Mouse (Mus musculus) layer of hippocampus, adult 2 months (tissue): ENCODE measurements around the gene Trim3. TPM values are rescaled to one million over a fixed set of nuclear protein-coding genes. Genes with fewer than 3 reads are reported as not detected.

Experiments
- DNase-seq, 2 experiments: peaks; one replicate each; pipeline ENCODE4 v3.0.0; 2022; ENCODE audit warnings: low spot score in 2 of 2
- H3K27ac ChIP-seq: fragments of 200-600 bp; 2 replicates; pipeline ENCODE4 v1.8.1; 2022
- H3K4me3 ChIP-seq: fragments of 200-600 bp; 2 replicates; pipeline ENCODE4 v1.8.1; 2022; ENCODE audit warnings: mild to moderate bottlenecking
- CTCF ChIP-seq: fragments of 200-600 bp; conservative IDR thresholded peaks from 2 replicates; pipeline ENCODE4 v1.8.1; 2022; ENCODE audit warnings: antibody characterized with exemption, mild to moderate bottlenecking, moderate library complexity
- long read RNA-seq, 2 experiments: library from polyadenylated mRNA; stranded (forward); transcript quantifications; one replicate each; pipeline ENCODE4 v2.0.0; 2021; ENCODE audit warnings: borderline mapping rate in 2 of 2
- total RNA-seq, 2 experiments: library from RNA; stranded (reverse); gene quantifications; 2 replicates each; pipeline ENCODE4 v1.2.3; 2021

Gene Trim3
- total RNA-seq = 100 to 1,000 TPM; 140 to 142 TPM
- long read RNA-seq, experiment 1, transcript Trim3-202 (12 exons, 2,841 nt) = major isoform, 50 of 114 reads
- long read RNA-seq, experiment 1, transcript Trim3-201 (12 exons, 3,016 nt) = minor isoform, 13 of 114 reads
- long read RNA-seq, experiment 1, partial matches to known transcripts = 20 of 114 reads
- long read RNA-seq, experiment 1, other reads (novel, unspliced or antisense) = 30 of 114 reads
- long read RNA-seq, experiment 2, transcript Trim3-201 (12 exons, 3,016 nt) = minor isoform, 11 of 134 reads
- long read RNA-seq, experiment 2, transcript Trim3-202 (12 exons, 2,841 nt) = major isoform, 62 of 134 reads
- long read RNA-seq, experiment 2, partial matches to known transcripts = 26 of 134 reads
- long read RNA-seq, experiment 2, other reads (novel, unspliced or antisense) = 31 of 134 reads

- Histone ChIP-seq H3K4me3 (peak within 1 kb of the TSS; percentile 89), H3K27ac (peak within 1 kb of the TSS; percentile 97)
- TF ChIP-seq CTCF = no peak
- peak; percentile 91 for DNase-seq
Observed at GRCm38 (mm10) chr7:105633127-105633800, at the start of gene Trim3. Gene Trim3 (minus strand): TSS chr7:105633571.

GRCm38 (mm10) chr7:105650639-105651435 lies 17.5 kb upstream of the Trim3 start, which contains the start of gene Dnhd1:
Gene Dnhd1 (plus strand): TSS chr7:105650827.
- no peak within 1 kb of the TSS; the same call in 1 of the 2 replicates for H3K27ac ChIP-seq
- peak; percentile 66 for TF ChIP-seq CTCF
- DNase-seq = peak in 1 of 2 experiments; percentile 55
- H3K4me3 ChIP-seq = peak within 1 kb of the TSS; percentile 41

GRCm38 (mm10) chr7:105641936-105642335 lies 8.6 kb upstream of the Trim3 start:
- Histone ChIP-seq H3K27ac (0 out of 2 replicates have a peak overlapping the region, but pooled peaks have one; percentile 95), H3K4me3 (peak overlapping the region; percentile 93)
- TF ChIP-seq CTCF = no peak
- no peak for DNase-seq

GRCm38 (mm10) chr7:105640894-105641255 lies 7.5 kb upstream of the Trim3 start:
- TF ChIP-seq CTCF = no peak
- no peak for DNase-seq
- Histone ChIP-seq H3K27ac (peak overlapping the region; percentile 95), H3K4me3 (peak overlapping the region; percentile 93)

- peak; percentile 98 to 99 for DNase-seq
- H3K27ac ChIP-seq = peak within 1 kb of the TSS; percentile 95
- peak within 1 kb of the TSS; percentile 93 for H3K4me3 ChIP-seq
- TF ChIP-seq CTCF = no peak
Observed at GRCm38 (mm10) chr7:105640233-105640893, 7.0 kb upstream of the Trim3 start, which contains the start of the genes Arfip2 and Gm45799. Gene Arfip2 (minus strand): TSS chr7:105640416. Gene Gm45799 (plus strand): TSS chr7:105640552.

GRCm38 (mm10) chr7:105639756-105640155 lies 6.4 kb upstream of the Trim3 start, which contains the start of gene Timm10b:
Gene Timm10b (plus strand): TSS chr7:105640056.
- DNase-seq = no peak
- peak within 1 kb of the TSS; percentile 93 for H3K4me3 ChIP-seq
- no peak for TF ChIP-seq CTCF
- H3K27ac ChIP-seq = peak within 1 kb of the TSS; percentile 95

GRCm38 (mm10) chr7:105639304-105639703 lies 5.9 kb upstream of the Trim3 start:
- no peak for TF ChIP-seq CTCF
- H3K27ac ChIP-seq = peak overlapping the region; percentile 95; the same call in 1 of the 2 replicates
- H3K4me3 ChIP-seq = peak overlapping the region; percentile 93
- no peak for DNase-seq

- TF ChIP-seq CTCF = no peak
- H3K27ac ChIP-seq = no peak overlapping the region
- no peak overlapping the region; the same call in 1 of the 2 replicates for H3K4me3 ChIP-seq
- DNase-seq = no peak
Observed at GRCm38 (mm10) chr7:105638776-105639175, 5.4 kb upstream of the Trim3 start.

- DNase-seq = no peak
- TF ChIP-seq CTCF = no peak
- H3K4me3 ChIP-seq = no peak overlapping the region
- H3K27ac ChIP-seq = peak overlapping the region; percentile 25; the same call in 1 of the 2 replicates
Observed at GRCm38 (mm10) chr7:105635726-105636125, 2.4 kb upstream of the Trim3 start.

GRCm38 (mm10) chr7:105634272-105634920 lies 1.0 kb upstream of the Trim3 start:
- Histone ChIP-seq H3K4me3 (peak overlapping the region; percentile 89), H3K27ac (peak overlapping the region; percentile 87)
- TF ChIP-seq CTCF = no peak
- no peak for DNase-seq

- Histone ChIP-seq H3K27ac (peak overlapping the region; percentile 87), H3K4me3 (peak overlapping the region; percentile 89)
- no peak for TF ChIP-seq CTCF
- no peak for DNase-seq
Observed at GRCm38 (mm10) chr7:105633801-105634135, 397 bp upstream of the Trim3 start.
